Mouse (Mus musculus): ENCODE measurements around the gene Plppr3. TPM values are rescaled to one million over a fixed set of nuclear protein-coding genes. Genes with fewer than 3 reads are reported as not detected.
A peak's percentile ranks its signal among the peaks of the same experiment; 100 is the strongest.

Gene Plppr3
- total and polyA plus RNA-seq, 3 experiments, result 0.85 to 6.2 TPM; not detected in 1

DNA sequence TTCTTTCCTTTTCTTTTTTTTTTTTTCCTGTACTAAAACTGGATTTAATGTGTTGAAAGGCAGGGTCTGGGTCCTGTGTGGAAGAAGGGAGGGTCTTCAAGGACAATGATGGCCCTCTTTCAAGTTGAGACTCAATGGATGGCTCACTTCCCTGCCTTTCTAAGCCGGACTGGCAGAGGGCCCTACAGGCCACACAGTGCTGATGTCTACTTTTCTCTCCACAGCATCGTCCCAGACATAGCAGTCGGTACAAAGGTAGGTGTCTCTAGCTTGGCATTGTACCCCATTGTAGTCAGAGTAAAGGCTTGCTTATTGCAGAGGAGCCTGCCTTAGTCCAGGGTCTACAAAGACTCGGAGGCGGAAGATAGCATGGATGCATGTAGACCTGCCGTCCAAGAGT, 18.2 kb downstream of the Plppr3 start:
- Histone ChIP-seq H3K79me2 (ENCODE audit: control insufficient read depth, insufficient read depth, low read length, poor library complexity) (peaks cover 73% of the 10 kb centered on the region), H3K27me3 (ENCODE audit: control insufficient read depth in 1 of 2, insufficient read depth in 2 of 2, low read length in 2 of 2) (no peaks in the 10 kb centered on the region), H3K36me3 (ENCODE audit: control insufficient read depth in 1 of 2, insufficient read depth in 2 of 2, low read length in 2 of 2) (peaks cover 10 to 28% of the 10 kb centered on the region in 2 experiments), H3K9ac (ENCODE audit: control insufficient read depth, low read depth, low read length, poor library complexity, severe bottlenecking) (peak overlapping the region; percentile 100), H3K27ac (ENCODE audit: control insufficient read depth, low read depth, low read length) (no peak overlapping the region; the same call in 1 of the 2 replicates), H3K4me1 (ENCODE audit: control insufficient read depth in 1 of 2, insufficient read depth in 2 of 2, low read length in 2 of 2) (peaks cover 2 to 33% of the 10 kb centered on the region in 2 experiments; a peak in 3 of 4 replicates), H3K4me3 (ENCODE audit: control insufficient read depth in 1 of 2, insufficient read depth in 1 of 2, low read depth in 2 of 2, low read length in 2 of 2) (peak overlapping the region; percentile 77 to 99), H3K9me3 (replicated peaks; ENCODE audit: insufficient read depth, low read length) (no peaks in the 10 kb centered on the region)
- TF ChIP-seq TBP (IDR thresholded peaks at IDR 0.05; ENCODE audit: low read depth, low read length) (0 out of 2 replicates have a peak, but pooled peaks have one; percentile 3), ZNF384 (IDR thresholded peaks at IDR 0.05; ENCODE audit: low read depth, low read length) (no peak)
- no peak for DNase-seq (ENCODE audit: low read depth, low spot score)

DNA sequence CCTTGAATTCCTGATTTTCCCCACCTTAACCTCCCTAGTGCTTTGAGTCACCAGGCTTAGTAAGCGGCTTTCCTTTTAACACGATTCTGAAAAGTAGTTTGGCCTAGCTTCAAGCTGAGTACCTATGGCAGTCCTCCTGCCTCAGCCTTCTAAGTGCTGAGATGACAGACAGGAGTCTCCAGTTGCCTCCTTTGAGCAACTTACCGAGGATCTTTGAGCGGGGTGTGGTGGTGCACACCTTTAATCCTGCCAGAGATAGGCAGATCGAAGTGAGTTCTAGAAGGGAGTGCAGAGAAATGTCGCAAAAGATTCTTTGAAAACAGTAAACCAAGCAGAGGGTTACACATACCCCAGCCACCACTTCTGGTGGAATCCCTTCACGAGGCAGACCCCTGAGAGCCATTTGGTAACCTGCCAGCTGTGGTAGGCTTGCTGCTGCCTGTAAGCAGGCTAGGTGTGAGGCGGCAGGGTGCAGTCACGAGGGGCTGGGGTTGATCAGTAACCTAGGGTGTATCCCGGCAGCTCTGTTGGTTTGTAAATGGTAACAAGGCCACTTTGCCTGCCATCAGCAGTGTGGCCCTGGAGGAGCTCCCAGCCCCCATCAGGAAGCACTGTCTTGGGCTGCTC, 18.8 kb downstream of the Plppr3 start:
- DNase-seq (ENCODE audit: low read depth, low spot score), result peak; percentile 65
- H3K36me3 ChIP-seq (ENCODE audit: control insufficient read depth in 1 of 2, insufficient read depth in 2 of 2, low read length in 2 of 2), result peaks cover 8 to 28% of the 10 kb centered on the region in 2 experiments

DNA sequence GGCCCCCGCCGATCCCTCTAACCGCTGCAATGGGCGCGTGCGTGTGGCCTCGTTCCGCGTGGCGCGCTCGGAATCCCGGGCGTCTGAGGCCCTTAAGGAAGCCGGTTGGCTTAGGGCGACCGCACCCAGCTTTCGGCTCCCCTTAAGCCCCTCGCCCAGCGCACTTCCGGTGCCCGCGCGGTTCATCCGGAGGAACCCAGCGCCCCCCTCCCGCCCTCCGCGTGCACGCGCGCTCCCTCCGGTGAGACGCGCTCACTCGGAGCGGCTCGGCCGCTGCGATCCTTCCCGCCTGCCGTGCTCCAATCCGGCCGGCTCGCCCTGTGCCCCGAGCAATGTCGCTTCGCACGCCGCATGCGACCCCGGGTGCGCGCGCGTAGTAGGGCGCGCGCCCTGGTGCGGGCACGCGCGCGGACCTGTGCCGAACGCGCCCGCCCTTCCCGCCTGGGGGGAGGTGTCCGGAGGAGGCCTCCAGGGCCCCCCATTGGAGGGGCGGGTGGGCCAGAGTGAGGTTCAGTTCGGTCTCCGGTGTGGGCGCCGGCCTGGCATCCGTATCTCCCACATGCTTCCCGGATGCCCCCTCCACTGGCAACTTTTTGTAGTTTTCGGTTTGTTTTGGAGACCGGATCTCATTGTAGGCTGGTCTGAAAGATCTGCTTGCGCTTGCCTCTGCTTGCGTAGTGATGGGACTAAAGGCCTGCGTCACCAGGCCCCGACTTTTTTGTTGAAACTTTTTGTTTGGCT, 19.5 kb downstream of the Plppr3 start:
- peak overlapping the region; percentile 99 for H3K27ac ChIP-seq (ENCODE audit: control insufficient read depth, low read depth, low read length)
- peaks cover 2 to 37% of the 10 kb centered on the region in 2 experiments; a peak in 3 of 4 replicates for H3K4me1 ChIP-seq (ENCODE audit: control insufficient read depth in 1 of 2, insufficient read depth in 2 of 2, low read length in 2 of 2)
- peaks cover 5 to 32% of the 10 kb centered on the region in 2 experiments for H3K36me3 ChIP-seq (ENCODE audit: control insufficient read depth in 1 of 2, insufficient read depth in 2 of 2, low read length in 2 of 2)
- H3K79me2 ChIP-seq (ENCODE audit: control insufficient read depth, insufficient read depth, low read length, poor library complexity), result peaks cover 71% of the 10 kb centered on the region
- peak overlapping the region; percentile 77 to 99 for H3K4me3 ChIP-seq (ENCODE audit: control insufficient read depth in 1 of 2, insufficient read depth in 1 of 2, low read depth in 2 of 2, low read length in 2 of 2)
- DNase-seq (ENCODE audit: low read depth, low spot score), result peak; percentile 84
- TF ChIP-seq POLR2AphosphoS5 (IDR thresholded peaks at IDR 0.05; ENCODE audit: borderline replicate concordance, low read depth, low read length), result no peak
- TF ChIP-seq SIN3A (IDR thresholded peaks at IDR 0.05; ENCODE audit: low read length), result peak; percentile 44
- peak; percentile 65; the same call in 1 of the 2 replicates for TF ChIP-seq MXI1 (IDR thresholded peaks at IDR 0.05; ENCODE audit: low read depth, low read length)
- TF ChIP-seq GATA1 (IDR thresholded peaks at IDR 0.05; ENCODE audit: low read depth, low read length), result no peak
- TF ChIP-seq E2F4 (IDR thresholded peaks at IDR 0.05; ENCODE audit: borderline replicate concordance, low read depth, low read length), result no peak
- TF ChIP-seq POLR2AphosphoS2 (IDR thresholded peaks at IDR 0.05; ENCODE audit: low read length), result peak; percentile 18; the same call in 1 of the 2 replicates
- TF ChIP-seq MYC (IDR thresholded peaks at IDR 0.05; ENCODE audit: low read depth, low read length), result peak; percentile 80
- TF ChIP-seq ZMIZ1 (IDR thresholded peaks at IDR 0.05; ENCODE audit: low read depth, low read length), result peak; percentile 66; the same call in 1 of the 2 replicates
- TF ChIP-seq ELF1 (IDR thresholded peaks at IDR 0.05; ENCODE audit: low read depth, low read length), result no peak; the same call in 1 of the 2 replicates
- TF ChIP-seq CHD1 (IDR thresholded peaks at IDR 0.05; ENCODE audit: low read depth, low read length), result peak; percentile 94; the same call in 1 of the 2 replicates
- no peak for TF ChIP-seq KAT2A (conservative IDR thresholded peaks at IDR 0.05; ENCODE audit: low read depth, low read length)
- no peak for TF ChIP-seq TAL1 (IDR thresholded peaks at IDR 0.05; ENCODE audit: low read length)
- peak in 1 of 2 experiments; percentile 5; a peak in 2 of 4 replicates for TF ChIP-seq POLR2A (IDR thresholded peaks at IDR 0.05; ENCODE audit: control insufficient read depth in 1 of 2, insufficient read depth in 1 of 2, low read depth in 1 of 2, low read length in 2 of 2, poor library complexity in 1 of 2)
- TF ChIP-seq GABPA (IDR thresholded peaks at IDR 0.05; ENCODE audit: low read depth, low read length), result no peak
- no peak for TF ChIP-seq TBP (IDR thresholded peaks at IDR 0.05; ENCODE audit: low read depth, low read length)
- TF ChIP-seq ZC3H11A (IDR thresholded peaks at IDR 0.05; ENCODE audit: low read depth, low read length), result no peak
- no peak for TF ChIP-seq ZNF384 (IDR thresholded peaks at IDR 0.05; ENCODE audit: low read depth, low read length)
- TF ChIP-seq MAX (IDR thresholded peaks at IDR 0.05; ENCODE audit: low read length), result peak; percentile 65; the same call in 1 of the 2 replicates
- TF ChIP-seq MAZ (IDR thresholded peaks at IDR 0.05; ENCODE audit: low read depth, low read length), result no peak; the same call in 1 of the 2 replicates
- no peak for TF ChIP-seq RCOR1 (IDR thresholded peaks at IDR 0.05; ENCODE audit: low read depth, low read length)
- H3K27me3 ChIP-seq (ENCODE audit: control insufficient read depth in 1 of 2, insufficient read depth in 2 of 2, low read length in 2 of 2), result no peaks in the 10 kb centered on the region
- H3K9ac ChIP-seq (ENCODE audit: control insufficient read depth, low read depth, low read length, poor library complexity, severe bottlenecking), result peak overlapping the region; percentile 100
- H3K9me3 ChIP-seq (replicated peaks; ENCODE audit: insufficient read depth, low read length), result no peaks in the 10 kb centered on the region

More for the DNA sequence above, 18.8 kb downstream of the Plppr3 start:
- peak overlapping the region; percentile 77 to 99 for H3K4me3 ChIP-seq (ENCODE audit: control insufficient read depth in 1 of 2, insufficient read depth in 1 of 2, low read depth in 2 of 2, low read length in 2 of 2)
- peaks cover 2 to 33% of the 10 kb centered on the region in 2 experiments; a peak in 3 of 4 replicates for H3K4me1 ChIP-seq (ENCODE audit: control insufficient read depth in 1 of 2, insufficient read depth in 2 of 2, low read length in 2 of 2)
- peak overlapping the region; percentile 100 for H3K9ac ChIP-seq (ENCODE audit: control insufficient read depth, low read depth, low read length, poor library complexity, severe bottlenecking)
- H3K9me3 ChIP-seq (replicated peaks; ENCODE audit: insufficient read depth, low read length), result no peaks in the 10 kb centered on the region
- TF ChIP-seq MYC (IDR thresholded peaks at IDR 0.05; ENCODE audit: low read depth, low read length) (no peak), E2F4 (IDR thresholded peaks at IDR 0.05; ENCODE audit: borderline replicate concordance, low read depth, low read length) (no peak), SIN3A (IDR thresholded peaks at IDR 0.05; ENCODE audit: low read length) (0 out of 2 replicates have a peak, but pooled peaks have one; percentile 10), USF1 (IDR thresholded peaks at IDR 0.05; ENCODE audit: low read depth, low read length) (0 out of 2 replicates have a peak, but pooled peaks have one; percentile 18), POLR2AphosphoS2 (IDR thresholded peaks at IDR 0.05; ENCODE audit: low read length) (peak; percentile 23; the same call in 1 of the 2 replicates), NELFE (IDR thresholded peaks at IDR 0.05; ENCODE audit: low read depth, low read length) (0 out of 2 replicates have a peak, but pooled peaks have one; percentile 21), ZC3H11A (IDR thresholded peaks at IDR 0.05; ENCODE audit: low read depth, low read length) (no peak)
- H3K27ac ChIP-seq (ENCODE audit: control insufficient read depth, low read depth, low read length), result peak overlapping the region; percentile 99
- no peaks in the 10 kb centered on the region for H3K27me3 ChIP-seq (ENCODE audit: control insufficient read depth in 1 of 2, insufficient read depth in 2 of 2, low read length in 2 of 2)
- H3K79me2 ChIP-seq (ENCODE audit: control insufficient read depth, insufficient read depth, low read length, poor library complexity), result peaks cover 73% of the 10 kb centered on the region

Data from MEL (cell line).